Mouse (Mus musculus) bone marrow, adult 2 months (tissue): ENCODE results near the gene Mfap4. TPM values are rescaled to one million over a fixed set of nuclear protein-coding genes. Genes with fewer than 3 reads are reported as not detected.

ENCODE experiments used
- H3K27ac ChIP-seq: fragments of 200-500 bp; 2 replicates; pipeline ENCODE4 v1.5.1; 2012; ENCODE audit warnings: low read depth, mild to moderate bottlenecking, control low read depth, inconsistent platforms, low read length; ENCODE audit not compliant: control insufficient read depth, poor library complexity, insufficient read depth
- H3K4me1 ChIP-seq: fragments of 200-500 bp; 2 replicates; pipeline ENCODE4 v1.6.1; 2011; ENCODE audit warnings: low read length; ENCODE audit not compliant: control insufficient read depth, insufficient read depth
- H3K4me3 ChIP-seq: fragments of 200-500 bp; replicated peaks from 2 replicates; pipeline ENCODE3; 2011; ENCODE audit warnings: mild to moderate bottlenecking, low read depth, low read length, control low read depth; ENCODE audit not compliant: control insufficient read depth
- CTCF ChIP-seq: fragments of 200-500 bp; IDR thresholded peaks from 2 replicates; pipeline ENCODE4 v1.5.1; 2011; ENCODE audit warnings: low read length, control low read depth; ENCODE audit not compliant: control insufficient read depth, insufficient read depth
- POLR2A ChIP-seq: fragments of 200-500 bp; IDR thresholded peaks from 2 replicates; pipeline ENCODE4 v1.6.1; 2011; ENCODE audit warnings: low read depth, mild to moderate bottlenecking, control low read depth, low read length, borderline replicate concordance; ENCODE audit not compliant: control insufficient read depth
- WGBS: fragments of 180-500 bp; shearing (Covaris S2); methylation state at CpG from one replicate; pipeline ENCODE4 v1.1.7; 2018; 5-methylcytosine and 5-hydroxymethylcytosine counted together
- polyA plus RNA-seq: library from polyadenylated mRNA; stranded (reverse); fragments of >200 nt; gene quantifications from 2 replicates; pipeline ENCODE4 v1.2.4, GENCODE M21; 2011; ENCODE audit warnings: low replicate concordance; ENCODE audit not compliant: missing spikeins, insufficient read depth, insufficient read length

Mfap4 gene
- polyA plus RNA-seq, 1 experiment: 9.4 TPM

DNA sequence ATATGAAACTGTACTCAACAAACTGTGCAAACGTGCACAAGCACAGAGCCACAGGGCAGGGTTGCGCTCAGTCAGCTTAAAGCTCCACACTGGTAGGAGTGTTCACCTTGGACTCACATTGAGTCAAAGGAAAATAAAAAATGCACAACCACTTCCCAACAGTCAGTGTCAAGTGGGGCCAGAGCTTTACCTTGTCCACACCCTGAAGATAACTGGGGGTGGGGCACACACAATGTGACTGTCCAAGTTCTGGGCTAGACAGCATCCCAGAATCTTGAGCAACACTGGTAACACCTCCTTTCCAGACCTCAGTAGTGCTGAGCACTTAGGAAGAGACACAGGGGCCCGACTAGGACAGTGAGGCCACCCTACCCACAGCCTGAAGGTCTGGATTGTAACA, 33.6 kb downstream of the Mfap4 start:
- Histone ChIP-seq H3K4me1 (no peaks in the 10 kb centered on the region), H3K27ac (no peak overlapping the region), H3K4me3 (no peak overlapping the region)
- TF ChIP-seq POLR2A: no peak
- no peak for TF ChIP-seq CTCF
- WGBS: 78% methylated on average over 3 of the region's 3 CpGs

DNA sequence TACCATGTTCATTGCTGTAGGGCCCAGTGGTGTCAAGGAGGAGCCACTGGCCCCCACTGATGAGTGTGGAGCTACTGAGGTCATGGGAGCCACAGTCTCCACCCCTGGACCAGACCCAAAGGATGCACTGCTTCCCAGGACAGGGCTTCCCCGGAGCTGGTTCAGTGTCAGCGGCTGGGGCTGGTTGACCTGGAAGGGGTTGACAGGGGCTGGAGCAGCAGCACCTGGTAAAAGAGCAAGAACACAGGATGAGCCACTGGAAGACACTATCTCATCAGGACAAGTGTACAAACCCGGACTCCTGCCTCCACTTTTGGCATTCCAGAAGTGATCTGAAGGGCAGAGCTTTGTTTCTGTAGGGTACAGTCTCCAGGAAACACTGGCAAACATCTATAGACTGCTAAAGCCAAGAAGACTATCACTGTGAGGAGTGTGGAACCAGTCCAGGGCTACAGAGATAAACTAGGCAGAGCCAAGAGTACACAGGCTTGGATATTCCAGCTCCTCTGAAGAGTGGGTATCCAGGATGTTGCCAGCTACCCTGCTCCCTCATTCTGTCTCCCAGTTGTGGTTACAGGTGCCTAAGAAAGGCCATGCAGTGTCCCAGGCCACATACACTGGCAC, 34.4 kb downstream of the Mfap4 start:
- no peak overlapping the region for H3K27ac ChIP-seq
- no peak overlapping the region for H3K4me3 ChIP-seq
- whole genome bisulfite sequencing: 74% methylated on average over 3 of the region's 3 CpGs
- H3K4me1 ChIP-seq: no peaks in the 10 kb centered on the region
- no peak for TF ChIP-seq POLR2A
- TF ChIP-seq CTCF: no peak

GRCm38 (mm10) chr11:61526872-61527271, 41.6 kb downstream of the Mfap4 start:
- Histone ChIP-seq H3K4me1 (no peaks in the 10 kb centered on the region), H3K4me3 (no peak overlapping the region), H3K27ac (no peak overlapping the region)
- WGBS: 68% methylated on average over 1 of the region's 1 CpGs
- no peak for TF ChIP-seq POLR2A
- no peak for TF ChIP-seq CTCF

DNA sequence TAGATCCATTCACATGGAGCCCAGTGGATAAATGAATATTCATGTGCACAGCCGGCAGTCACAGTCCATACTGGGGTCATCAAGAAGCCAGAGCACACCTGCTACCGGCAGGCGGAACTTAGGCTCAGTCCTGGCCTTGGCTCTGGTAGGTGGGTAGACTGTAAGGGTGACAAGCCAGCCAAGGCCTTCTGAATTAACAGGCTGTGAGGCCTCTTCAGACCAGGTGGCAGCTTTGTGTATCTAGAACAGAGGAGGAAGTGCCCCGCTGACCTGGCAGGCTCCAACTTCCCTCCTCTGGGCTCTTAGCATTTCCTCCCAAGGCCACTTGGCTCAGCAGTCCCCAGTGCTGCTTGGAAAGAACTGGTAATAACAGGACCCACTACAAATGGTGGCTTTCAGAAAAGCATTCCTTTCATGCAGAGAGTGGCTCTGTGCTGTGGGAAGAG, 44.1 kb downstream of the Mfap4 start:
- Histone ChIP-seq H3K4me1 (no peaks in the 10 kb centered on the region), H3K4me3 (no peak overlapping the region), H3K27ac (no peak overlapping the region)
- TF ChIP-seq POLR2A: no peak
- WGBS: 37% methylated on average over 4 of the region's 4 CpGs

- no peaks in the 10 kb centered on the region for H3K4me1 ChIP-seq
- TF ChIP-seq POLR2A: no peak
- TF ChIP-seq CTCF: no peak
- 71% methylated on average over 2 of the region's 2 CpGs for WGBS
Observed at GRCm38 (mm10) chr11:61532820-61533219, 47.6 kb downstream of the Mfap4 start.

GRCm38 (mm10) chr11:61533571-61533970, 48.3 kb downstream of the Mfap4 start:
- H3K27ac ChIP-seq: no peak overlapping the region
- 77% methylated on average over 5 of the region's 5 CpGs for WGBS

More at GRCm38 (mm10) chr11:61532820-61533219, 47.6 kb downstream of the Mfap4 start:
- no peak overlapping the region for H3K27ac ChIP-seq
- no peak overlapping the region for H3K4me3 ChIP-seq

GRCm38 (mm10) chr11:61535530-61535929, 50.3 kb downstream of the Mfap4 start:
- WGBS: 36% methylated on average over 1 of the region's 1 CpGs
- Histone ChIP-seq H3K4me1 (no peaks in the 10 kb centered on the region), H3K4me3 (no peak overlapping the region), H3K27ac (no peak overlapping the region)
- no peak for TF ChIP-seq POLR2A
- no peak for TF ChIP-seq CTCF

More at GRCm38 (mm10) chr11:61533571-61533970, 48.3 kb downstream of the Mfap4 start:
- H3K4me3 ChIP-seq: no peak overlapping the region
- H3K4me1 ChIP-seq: no peaks in the 10 kb centered on the region
- TF ChIP-seq POLR2A (no peak), CTCF (no peak)

GRCm38 (mm10) chr11:61536952-61537351, 51.7 kb downstream of the Mfap4 start:
- TF ChIP-seq CTCF: no peak
- no peak for TF ChIP-seq POLR2A
- no peaks in the 10 kb centered on the region for H3K4me1 ChIP-seq
- WGBS: 65% methylated on average over 3 of the region's 3 CpGs

DNA sequence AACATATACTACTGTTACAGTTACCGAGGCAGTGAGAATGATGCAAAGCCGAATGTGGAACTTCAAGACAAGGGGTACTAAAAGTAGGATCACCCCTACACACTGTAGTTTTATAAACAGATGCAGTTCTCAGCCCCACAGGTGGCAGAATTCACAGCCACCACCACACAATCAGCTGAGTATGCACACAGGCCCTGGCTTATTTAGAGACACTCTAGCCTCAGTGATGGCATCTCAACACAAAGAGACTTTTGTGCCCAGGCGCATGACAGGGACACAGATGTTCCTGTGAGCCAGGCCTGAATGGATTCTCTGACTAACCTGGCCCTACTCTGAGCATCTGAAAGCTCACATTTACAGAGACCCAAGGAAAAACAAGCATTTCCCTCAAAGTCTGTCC, 52.1 kb downstream of the Mfap4 start:
- TF ChIP-seq CTCF: no peak
- no peak for TF ChIP-seq POLR2A
- no peak overlapping the region for H3K27ac ChIP-seq
- 78% methylated on average over 3 of the region's 3 CpGs for WGBS
- no peak overlapping the region for H3K4me3 ChIP-seq
- no peaks in the 10 kb centered on the region for H3K4me1 ChIP-seq

More at GRCm38 (mm10) chr11:61536952-61537351, 51.7 kb downstream of the Mfap4 start:
- H3K4me3 ChIP-seq: no peak overlapping the region
- no peak overlapping the region for H3K27ac ChIP-seq

Other genes with a start within 250 kb of the Mfap4 start
- gene Aldh3a2, start 218.0 kb upstream of the Mfap4 start, polyA plus RNA-seq: 7.2 and 18.9 TPM in 2 replicates
- gene Slc47a2, start 142.6 kb upstream of the Mfap4 start, polyA plus RNA-seq: not detected in 2 replicates
- 1.4 TPM in 1 of 2 replicates, not detected in the other for gene Slc47a1, start 107.1 kb upstream of the Mfap4 start, polyA plus RNA-seq
- gene Rnf112, start 31.3 kb upstream of the Mfap4 start, polyA plus RNA-seq: 0.65 TPM in 1 of 2 replicates, not detected in the other
- gene Mapk7, start 9.0 kb downstream of the Mfap4 start, polyA plus RNA-seq: 8.4 and 16.3 TPM in 2 replicates
- gene B9d1, start 19.7 kb downstream of the Mfap4 start, polyA plus RNA-seq: 1.1 TPM in 1 of 2 replicates, not detected in the other
- gene Epn2, start 94.3 kb downstream of the Mfap4 start, polyA plus RNA-seq: 1.5 and 11.3 TPM in 2 replicates
- 8.2 and 11.8 TPM in 2 replicates for gene Grap, start 167.8 kb downstream of the Mfap4 start, polyA plus RNA-seq
- not detected in 2 replicates for gene Fam83g, start 198.7 kb downstream of the Mfap4 start, polyA plus RNA-seq
- gene Slc5a10, start 235.4 kb downstream of the Mfap4 start, polyA plus RNA-seq: not detected in 2 replicates